In the genomic region with DNA sequence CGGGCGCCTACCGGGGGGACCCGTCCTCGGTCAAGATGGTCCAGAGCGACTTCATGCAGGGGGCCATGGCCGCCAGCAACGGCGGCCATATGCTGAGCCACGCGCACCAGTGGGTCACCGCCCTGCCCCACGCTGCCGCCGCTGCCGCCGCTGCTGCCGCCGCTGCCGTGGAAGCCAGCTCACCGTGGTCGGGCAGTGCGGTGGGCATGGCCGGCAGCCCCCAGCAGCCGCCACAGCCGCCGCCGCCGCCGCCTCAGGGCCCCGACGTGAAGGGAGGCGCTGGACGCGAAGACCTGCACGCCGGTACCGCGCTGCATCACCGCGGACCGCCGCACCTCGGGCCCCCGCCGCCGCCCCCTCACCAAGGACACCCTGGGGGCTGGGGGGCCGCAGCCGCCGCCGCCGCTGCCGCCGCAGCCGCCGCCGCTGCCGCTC, we compare ENCODE assay signal across 9 mouse cellular contexts. TPM values are rescaled to one million over a fixed set of nuclear protein-coding genes. Genes with fewer than 3 reads are reported as not detected.
DNase-seq lines count a peak whose midpoint lies in the region; ATAC-seq lines count a peak whose summit lies in the region.
"Had no signal": no experiment of that assay in that cellular context is flagged by ENCODE, and none has a peak within 500 bp of the region (broad histone marks: within the 10 kb centered on the region; RNA-seq: fewer than 3 reads in every experiment).

No protein-coding gene starts in this region.

- no peaks in the 10 kb centered on the region for H3K4me1 ChIP-seq in kidney, embryonic 14.5 days (ENCODE audit: control insufficient read depth, insufficient read depth, low read length)
- 0 out of 2 replicates have a peak, but pooled peaks cover 3% of the 10 kb centered on the region for H3K4me1 ChIP-seq in embryonic facial prominence, embryonic 14.5 days (ENCODE audit: control insufficient read depth, insufficient read depth, low read length)
- H3K4me1 ChIP-seq in intestine, embryonic 14.5 days (replicated peaks; ENCODE audit: control insufficient read depth, insufficient read depth, low read length): peaks cover 17% of the 10 kb centered on the region; the same call in 1 of the 2 replicates

- H3K9me3 ChIP-seq in kidney, embryonic 14.5 days (ENCODE audit: control insufficient read depth, low read length): no peaks in the 10 kb centered on the region
- H3K9me3 ChIP-seq in embryonic facial prominence, embryonic 14.5 days (ENCODE audit: control insufficient read depth, low read length): no peaks in the 10 kb centered on the region
- H3K9me3 ChIP-seq in intestine, embryonic 14.5 days (ENCODE audit: control insufficient read depth, low read length): no peaks in the 10 kb centered on the region

- DNase-seq in kidney, adult 8-10 months: no peak
- no peak for DNase-seq in embryonic facial prominence, embryonic 14.5 days (ENCODE audit: low spot score)
- no peak for DNase-seq in intestine, embryonic 14.5 days (ENCODE audit: low spot score)
- peak; percentile 59 for DNase-seq in neural tube, embryonic 10.5 days (ENCODE audit: extremely low spot score, low spot score)
- no peak for DNase-seq in urinary bladder, adult 18-20 months (ENCODE audit: low spot score in 2 of 2)
- DNase-seq in right cerebral cortex, adult 2 months (ENCODE audit: low spot score in 2 of 2): no peak
- DNase-seq in adrenal gland, adult (ENCODE audit: inconsistent age in 2 of 2, low spot score in 1 of 2): no peak

- H3K4me2 ChIP-seq in kidney, embryonic 14.5 days (replicated peaks; ENCODE audit: low read depth, low read length): peak overlapping the region; percentile 61
- H3K4me2 ChIP-seq in embryonic facial prominence, embryonic 14.5 days (ENCODE audit: low read depth, low read length): peak overlapping the region; percentile 68
- H3K4me2 ChIP-seq in intestine, embryonic 14.5 days (ENCODE audit: low read length): peak overlapping the region; percentile 67

- H3K36me3 ChIP-seq in kidney, embryonic 14.5 days (ENCODE audit: control insufficient read depth, insufficient read depth, low read length): no peaks in the 10 kb centered on the region
- H3K36me3 ChIP-seq in embryonic facial prominence, embryonic 14.5 days (ENCODE audit: control insufficient read depth, insufficient read depth, low read length): no peaks in the 10 kb centered on the region
- H3K36me3 ChIP-seq in intestine, embryonic 14.5 days (ENCODE audit: control insufficient read depth, insufficient read depth, low read length): no peaks in the 10 kb centered on the region

- peak overlapping the region; percentile 79 for H3K9ac ChIP-seq in kidney, embryonic 14.5 days (ENCODE audit: low read depth, low read length)
- peak overlapping the region; percentile 76 for H3K9ac ChIP-seq in embryonic facial prominence, embryonic 14.5 days (ENCODE audit: low read depth, low read length)
- H3K9ac ChIP-seq in intestine, embryonic 14.5 days (ENCODE audit: low read length): no peak overlapping the region

- no peak for ATAC-seq in kidney, embryonic 14.5 days (ENCODE audit: low FRiP score, low TSS enrichment)
- ATAC-seq in embryonic facial prominence, embryonic 14.5 days (ENCODE audit: low read depth): no peak
- no peak for ATAC-seq in intestine, embryonic 14.5 days (replicated peaks; ENCODE audit: low FRiP score, low TSS enrichment, low read depth)
- ATAC-seq: Patski had no signal

- H3K4me3 ChIP-seq in kidney, embryonic 14.5 days (ENCODE audit: low read length): peak overlapping the region; percentile 59
- peak overlapping the region; percentile 63 for H3K4me3 ChIP-seq in embryonic facial prominence, embryonic 14.5 days (ENCODE audit: low read depth, low read length)
- H3K4me3 ChIP-seq in intestine, embryonic 14.5 days (ENCODE audit: low read depth, low read length): peak overlapping the region; percentile 40

- WGBS in kidney, embryonic 14.5 days: 1% methylated on average over 30 of the region's 58 CpGs
- WGBS in embryonic facial prominence, embryonic 14.5 days: no CpG with 5 or more reads among the region's 58 CpGs
- under 1% methylated on average over 30 of the region's 58 CpGs for WGBS in intestine, embryonic 14.5 days

- peaks cover 82% of the 10 kb centered on the region for H3K27me3 ChIP-seq in kidney, embryonic 14.5 days (ENCODE audit: control insufficient read depth, insufficient read depth, low read length)
- H3K27me3 ChIP-seq in embryonic facial prominence, embryonic 14.5 days (replicated peaks; ENCODE audit: control insufficient read depth, insufficient read depth, low read length): peaks cover 80% of the 10 kb centered on the region
- peaks cover 97% of the 10 kb centered on the region for H3K27me3 ChIP-seq in intestine, embryonic 14.5 days (replicated peaks; ENCODE audit: control insufficient read depth, insufficient read depth, low read length)
- H3K27me3 ChIP-seq: Patski had no signal

- peak overlapping the region; percentile 47 for H3K27ac ChIP-seq in kidney, embryonic 14.5 days (ENCODE audit: low read depth, low read length)
- peak overlapping the region; percentile 87 for H3K27ac ChIP-seq in embryonic facial prominence, embryonic 14.5 days (replicated peaks; ENCODE audit: low read depth, low read length)
- H3K27ac ChIP-seq in intestine, embryonic 14.5 days (ENCODE audit: low read depth): no peak overlapping the region

RNA-seq across cellular contexts. Expression of gene Pou3f3, which starts 1.8 kb away (rescaled TPM):
- 8.5 and 8.8 TPM in 2 replicates for polyA plus RNA-seq in kidney, embryonic 14.5 days (2014; fragmentation: Nextera tagmentation; extraction: Ambion mirVana)
- polyA plus RNA-seq in embryonic facial prominence, embryonic 14.5 days (2014; fragmentation: Nextera tagmentation; extraction: Ambion mirVana): 2.9 and 3.4 TPM in 2 replicates
- polyA plus RNA-seq in intestine, embryonic 14.5 days (2014; fragmentation: Nextera tagmentation; extraction: Ambion mirVana): 0.24 and 0.28 TPM in 2 replicates
